Mouse (Mus musculus) mature B cell (primary cell): ENCODE data around the gene Bcas3.

Source experiments
- in situ Hi-C: fragments of 300-500 bp; cut with MboI; formaldehyde crosslinking; loops from 2 replicates; pipeline ENCODE4 v1.14.3; 2019

Gene Bcas3

GRCm38 (mm10) chr11:85841211-85841681 lies 488.3 kb downstream of the Bcas3 start:
- in situ Hi-C loops = loop anchor here (10.0 kb wide), 1 partner anchor 334 kb away; no protein-coding TSS in a partner anchor

DNA sequence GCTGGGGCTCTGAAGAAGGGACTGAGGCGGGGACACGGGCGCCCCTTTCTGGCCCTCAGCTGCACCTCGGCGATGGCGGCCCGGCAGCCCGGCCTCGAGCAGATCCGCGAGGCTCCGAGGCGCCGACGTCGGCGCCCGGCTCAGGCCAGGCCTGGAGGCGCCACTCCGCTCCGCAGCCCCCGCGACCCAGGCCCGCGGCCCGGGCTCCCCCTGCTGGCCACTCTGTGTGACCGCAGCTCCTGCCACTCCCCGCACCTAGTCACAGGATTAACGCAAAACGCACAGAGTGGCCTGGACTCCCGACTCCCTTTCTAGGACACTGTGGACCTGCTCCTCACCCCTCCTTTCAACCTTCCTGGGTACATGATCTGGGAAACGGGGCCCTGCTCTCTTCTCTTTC lies 489.0 kb downstream of the Bcas3 start:
- in situ Hi-C loops = loop anchor here (10.0 kb wide), 1 partner anchor 333 kb away; no protein-coding TSS in a partner anchor

DNA sequence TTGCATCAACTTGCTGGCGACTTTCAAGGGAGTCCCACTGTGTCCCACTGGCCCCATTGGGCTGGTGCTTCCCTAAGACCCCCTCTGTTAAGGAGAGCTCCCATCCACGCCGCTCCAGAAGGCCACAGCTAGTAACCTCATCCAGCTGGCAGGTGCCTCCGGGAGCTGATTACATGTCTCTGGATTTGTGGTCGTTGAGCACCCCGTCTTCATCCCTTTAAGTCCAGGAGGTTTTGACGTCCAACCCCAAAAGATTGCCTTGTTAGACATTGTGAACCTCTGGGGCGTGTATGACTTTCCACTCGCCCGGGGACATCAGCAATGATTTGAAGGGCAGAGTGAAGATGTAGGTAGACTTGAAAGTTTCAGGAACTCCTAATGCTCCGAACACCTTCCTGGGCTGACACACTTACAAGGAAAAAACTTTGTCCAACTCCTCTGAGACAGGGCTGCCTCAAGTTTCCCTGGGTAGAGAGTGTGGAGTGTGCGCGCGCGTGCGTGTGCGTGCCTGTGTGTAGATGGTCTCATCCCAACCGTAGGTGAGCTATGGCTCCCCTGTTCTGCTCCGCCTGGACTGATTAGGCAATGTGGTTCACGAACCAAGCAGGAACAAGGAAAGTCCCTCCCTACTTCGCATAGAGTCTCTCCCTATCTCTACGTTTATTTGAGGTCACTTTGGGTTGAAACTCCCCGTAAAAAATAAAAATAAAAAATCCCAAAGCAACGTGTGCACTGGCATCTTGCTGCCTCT lies 489.8 kb downstream of the Bcas3 start:
- in situ Hi-C loops = loop anchor here (10.0 kb wide), 1 partner anchor 332 kb away; no protein-coding TSS in a partner anchor

- in situ Hi-C loops = loop anchor here (10.0 kb wide), 1 partner anchor 331 kb away; no protein-coding TSS in a partner anchor
Observed at GRCm38 (mm10) chr11:85843347-85843692, 490.4 kb downstream of the Bcas3 start.

- in situ Hi-C loops = loop anchor here (10.0 kb wide), 1 partner anchor 330 kb away; no protein-coding TSS in a partner anchor
Observed at GRCm38 (mm10) chr11:85844144-85844965, 491.4 kb downstream of the Bcas3 start.

GRCm38 (mm10) chr11:85844971-85845370 lies 492.0 kb downstream of the Bcas3 start:
- in situ Hi-C loops = loop anchor here (10.0 kb wide), 1 partner anchor 330 kb away; no protein-coding TSS in a partner anchor

- in situ Hi-C loops = loop anchor here (10.0 kb wide), 1 partner anchor 329 kb away; no protein-coding TSS in a partner anchor
Observed at GRCm38 (mm10) chr11:85845921-85846320, 493.0 kb downstream of the Bcas3 start.

- in situ Hi-C loops = loop anchor here (10.0 kb wide), 1 partner anchor 328 kb away; no protein-coding TSS in a partner anchor
Observed at GRCm38 (mm10) chr11:85846509-85846908, 493.5 kb downstream of the Bcas3 start.

GRCm38 (mm10) chr11:85849037-85849436 lies 496.1 kb downstream of the Bcas3 start:
- in situ Hi-C loops = loop anchor here (10.0 kb wide), 1 partner anchor 326 kb away; no protein-coding TSS in a partner anchor

DNA sequence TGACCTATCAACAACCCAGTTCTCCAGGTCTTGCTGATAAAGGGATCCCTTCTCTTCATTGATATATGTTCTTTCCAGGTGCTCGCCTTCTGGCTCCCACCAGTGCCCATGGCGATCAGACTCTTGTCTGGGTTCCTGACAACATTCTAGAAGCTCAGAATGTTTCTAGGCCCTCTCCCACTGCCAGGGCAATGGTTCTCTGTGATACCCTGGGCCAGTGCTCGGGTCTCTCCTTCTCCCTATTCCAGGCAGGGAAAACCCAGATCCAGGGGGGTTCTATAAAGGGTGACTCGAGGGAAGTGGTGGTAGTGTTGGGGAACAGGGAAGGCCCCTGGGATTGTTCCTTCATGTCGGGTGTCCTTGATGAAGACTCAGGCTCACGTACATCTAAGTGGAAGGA lies 497.3 kb downstream of the Bcas3 start, which contains the start of gene Gm11444:
Gm11444 (minus strand) TSS at position 101 of the 400 bp plus-strand sequence.
- in situ Hi-C loops = no loop called here

DNA sequence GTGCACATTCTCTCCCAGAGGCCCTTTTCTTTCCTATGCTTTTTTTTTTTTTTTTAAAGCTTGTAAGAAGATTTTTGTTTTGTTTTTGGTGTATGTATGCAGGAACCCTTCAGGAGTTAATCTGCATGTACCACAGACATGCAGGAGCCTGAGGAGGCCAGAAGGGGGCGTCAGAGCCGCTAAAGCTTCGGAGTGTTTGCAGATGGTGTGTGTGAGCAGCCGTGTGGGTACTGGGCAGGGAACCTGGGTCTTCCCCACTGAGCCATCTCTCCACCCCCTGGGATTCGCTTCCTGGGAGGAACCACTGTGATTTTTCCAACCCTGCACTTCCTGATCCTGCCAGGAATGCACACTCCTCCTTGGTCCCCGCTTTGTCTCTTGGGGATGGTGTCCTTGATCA lies 497.8 kb downstream of the Bcas3 start:
- in situ Hi-C loops = no loop called here

DNA sequence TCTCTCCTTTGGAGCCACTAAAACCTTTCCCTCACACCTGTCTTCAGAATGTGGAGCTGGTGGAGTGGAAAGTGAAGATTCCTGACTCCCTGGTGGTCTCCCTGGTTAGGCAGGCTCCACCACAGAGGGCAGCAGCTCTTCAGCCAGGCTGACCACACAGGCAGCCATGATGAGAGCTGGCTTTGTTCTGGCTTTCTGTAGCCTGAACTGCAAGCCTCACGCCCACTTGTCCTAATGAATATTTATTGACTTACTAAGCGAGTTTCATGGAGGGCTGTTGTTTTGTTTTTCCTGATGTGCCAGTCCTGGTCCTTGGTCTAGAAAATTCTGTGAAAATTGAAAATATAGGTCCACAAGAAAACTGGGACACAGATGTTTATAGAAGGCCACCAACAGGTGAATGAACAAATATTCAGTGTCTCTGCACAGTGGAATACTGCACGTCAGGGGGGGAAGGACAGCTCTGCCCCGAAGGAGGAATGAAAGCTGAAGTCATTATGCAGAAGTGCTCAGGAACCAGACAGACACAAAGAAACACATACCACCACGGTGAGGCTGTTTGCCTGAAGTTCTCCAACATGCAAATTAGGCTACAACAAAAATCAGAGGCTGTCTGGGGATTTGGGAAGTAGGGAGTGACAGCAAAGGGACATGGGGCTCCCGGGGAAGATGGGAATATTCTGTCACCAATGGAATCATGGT lies 505.2 kb downstream of the Bcas3 start:
- in situ Hi-C loops = no loop called here

DNA sequence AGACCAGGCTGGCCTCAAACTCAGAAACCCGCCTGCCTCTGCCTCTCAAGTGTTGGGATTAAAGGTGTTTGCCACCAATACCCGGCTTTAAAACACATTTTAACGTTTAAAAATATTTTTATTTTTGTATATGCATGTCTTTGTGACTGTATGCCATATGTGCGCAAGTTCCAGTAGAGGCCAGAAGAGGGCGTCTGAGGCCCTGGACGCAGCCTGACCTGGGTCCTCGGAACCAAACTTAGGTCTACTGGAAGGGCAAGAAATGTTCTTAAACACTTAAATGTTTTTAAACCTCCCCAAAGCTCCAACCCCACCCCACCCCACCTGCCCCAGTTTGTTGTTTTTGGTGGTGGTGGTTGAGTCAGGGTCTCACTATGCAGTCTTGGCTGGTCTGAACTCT lies 511.4 kb downstream of the Bcas3 start:
- in situ Hi-C loops = no loop called here
